Mouse (Mus musculus): ENCODE measurements around the gene Gm11992. TPM values are rescaled to one million over a fixed set of nuclear protein-coding genes. Genes with fewer than 3 reads are reported as not detected.
A peak's percentile ranks its signal among the peaks of the same experiment; 100 is the strongest.

Gm11992 gene
- polyA plus RNA-seq (2015; fragmentation: Nextera tagmentation; extraction: Ambion mirVana) = 3.2 and 3.8 TPM in 2 replicates

DNA sequence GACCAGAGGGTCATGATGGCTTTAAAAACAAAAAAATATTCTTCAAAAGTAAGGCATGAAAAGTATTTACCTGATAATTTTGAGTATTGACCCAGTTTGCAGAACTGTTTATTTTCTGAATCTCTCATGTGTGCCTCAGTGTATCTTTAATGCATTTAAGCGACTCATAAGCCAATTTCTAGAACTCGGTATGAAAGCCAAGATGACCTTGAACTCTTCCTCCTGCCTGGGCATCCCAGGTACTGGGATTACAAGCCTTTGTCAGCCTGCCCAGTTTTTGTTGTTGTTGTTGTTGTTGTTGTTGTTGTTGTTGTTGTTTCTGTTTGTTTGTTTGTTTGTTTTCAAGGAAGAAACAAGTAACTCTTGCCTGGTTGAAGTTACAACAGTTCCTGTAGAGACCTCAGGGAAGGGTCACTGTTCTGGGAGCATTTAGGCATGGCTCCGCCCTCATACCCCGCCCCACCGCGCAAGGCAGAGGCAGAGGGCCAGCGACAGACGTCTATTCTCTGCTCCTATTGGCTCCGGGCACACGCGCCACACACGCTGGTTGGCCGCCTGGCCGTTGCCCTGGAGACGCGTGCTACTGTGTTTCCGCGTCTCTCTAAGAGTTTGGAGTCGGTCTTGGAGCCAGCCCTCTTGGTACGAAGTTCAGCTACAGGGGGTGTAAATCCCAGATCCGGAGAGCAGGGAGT is at the start of gene Gm11992:
TSS of gene Gm11992 (plus strand) at position 584 of the 692 bp plus-strand sequence.
- no peaks in the 10 kb centered on the region for H3K36me3 ChIP-seq
- ATAC-seq (replicated peaks; ENCODE audit: low FRiP score) = peak; percentile 100
- peak within 1 kb of the TSS; percentile 96 for H3K4me2 ChIP-seq
- H3K9me3 ChIP-seq (replicated peaks) = no peaks in the 10 kb centered on the region
- no peak within 1 kb of the TSS for H3K27ac ChIP-seq
- peak within 1 kb of the TSS; percentile 39 for H3K9ac ChIP-seq
- peak within 1 kb of the TSS; percentile 56 for H3K4me3 ChIP-seq (replicated peaks)
- peaks cover 34% of the 10 kb centered on the region for H3K27me3 ChIP-seq
- WGBS = 4% methylated on average over 21 of the region's 21 CpGs
- H3K4me1 ChIP-seq = peaks cover 12% of the 10 kb centered on the region

DNA sequence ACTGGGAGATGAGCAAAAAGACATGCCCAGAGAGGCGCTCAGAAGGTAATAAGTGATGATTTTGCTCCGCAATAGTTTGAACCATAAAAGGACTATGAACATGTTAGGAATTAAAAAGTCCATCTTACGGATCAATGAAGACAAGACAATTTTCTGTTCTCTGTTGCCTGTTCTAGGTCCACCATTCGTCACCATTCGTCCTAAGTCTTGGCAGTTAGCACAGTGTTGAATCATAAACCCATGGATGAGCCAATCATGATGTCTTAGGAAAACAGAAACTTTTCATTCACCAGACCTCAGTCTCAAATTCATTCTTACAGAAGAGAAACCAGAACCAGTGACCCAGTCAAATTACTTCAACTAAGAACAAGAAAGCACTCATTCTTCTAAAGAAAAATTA is 39.6 kb upstream of the Gm11992 start:
- Histone ChIP-seq H3K36me3 (peaks cover 40% of the 10 kb centered on the region), H3K4me3 (replicated peaks) (no peak overlapping the region), H3K9ac (no peak overlapping the region), H3K4me2 (no peak overlapping the region), H3K27me3 (peaks cover 3% of the 10 kb centered on the region; the same call in 1 of the 2 replicates), H3K4me1 (peaks cover 16% of the 10 kb centered on the region), H3K27ac (no peak overlapping the region), H3K9me3 (replicated peaks) (no peaks in the 10 kb centered on the region)
- no peak for ATAC-seq (replicated peaks; ENCODE audit: low FRiP score)
- 95% methylated on average over 5 of the region's 5 CpGs for WGBS

DNA sequence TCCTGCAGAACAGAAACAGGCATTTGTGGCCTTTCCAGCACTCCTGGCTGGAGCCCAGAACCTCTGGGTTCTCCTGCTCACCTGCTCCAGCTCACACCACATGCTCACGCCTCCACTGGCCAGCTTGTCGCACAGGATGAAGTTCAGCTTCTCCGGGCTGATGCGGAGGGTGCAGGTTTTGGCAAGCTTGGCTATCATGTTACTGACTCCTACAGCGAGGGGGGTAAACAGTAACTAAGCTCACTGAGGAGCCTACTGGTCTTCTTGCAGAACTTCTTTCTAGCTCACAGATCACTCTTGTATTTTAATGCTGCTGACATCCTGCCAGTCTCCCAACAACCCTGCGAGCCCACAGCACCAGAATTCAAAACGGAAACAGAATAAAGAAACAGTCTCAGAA is 38.0 kb upstream of the Gm11992 start:
- Histone ChIP-seq H3K9me3 (replicated peaks) (no peaks in the 10 kb centered on the region), H3K36me3 (peaks cover 23% of the 10 kb centered on the region), H3K4me2 (peak overlapping the region; percentile 80), H3K27me3 (peaks cover 10% of the 10 kb centered on the region; the same call in 1 of the 2 replicates), H3K4me3 (replicated peaks) (peak overlapping the region; percentile 86), H3K9ac (peak overlapping the region; percentile 82), H3K4me1 (peaks cover 16% of the 10 kb centered on the region), H3K27ac (peak overlapping the region; percentile 97)
- peak; percentile 90 for ATAC-seq (replicated peaks; ENCODE audit: low FRiP score)
- under 1% methylated on average over 7 of the region's 7 CpGs for WGBS

DNA sequence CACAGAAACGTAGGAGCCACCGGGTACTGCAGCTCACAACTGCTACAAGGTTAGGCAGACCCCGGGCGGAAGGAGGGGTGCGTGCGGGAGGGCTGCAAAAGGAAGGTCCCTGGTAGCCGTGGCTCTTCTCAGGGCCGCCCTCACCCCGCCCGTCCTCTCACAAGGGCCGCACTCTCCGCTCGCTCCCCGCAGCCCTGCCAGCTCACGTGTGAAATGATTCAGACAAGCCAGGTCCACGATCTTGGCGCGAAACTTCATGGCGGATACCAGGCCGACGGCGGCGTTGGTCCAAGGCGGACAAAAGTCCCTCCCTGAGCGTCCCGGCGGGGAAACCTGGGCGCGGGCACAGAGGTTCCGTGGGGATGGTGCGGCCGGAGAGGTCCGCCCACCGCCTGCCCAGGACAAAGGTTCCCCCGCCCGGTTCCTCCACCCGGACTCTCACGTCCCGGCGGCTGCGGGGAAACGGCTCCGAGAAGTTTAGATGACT is 37.5 kb upstream of the Gm11992 start, which contains the start of gene Hus1:
TSS of gene Hus1 (minus strand) at position 339 of the 487 bp plus-strand sequence.
- Histone ChIP-seq H3K4me2 (peak within 1 kb of the TSS; percentile 80), H3K4me1 (peaks cover 16% of the 10 kb centered on the region), H3K27ac (peak within 1 kb of the TSS; percentile 97), H3K9ac (peak within 1 kb of the TSS; percentile 82), H3K4me3 (replicated peaks) (peak within 1 kb of the TSS; percentile 86), H3K27me3 (peaks cover 13% of the 10 kb centered on the region; the same call in 1 of the 2 replicates), H3K9me3 (replicated peaks) (no peaks in the 10 kb centered on the region), H3K36me3 (peaks cover 18% of the 10 kb centered on the region)
- ATAC-seq (replicated peaks; ENCODE audit: low FRiP score) = peak; percentile 97
- under 1% methylated on average over 43 of the region's 43 CpGs for WGBS

DNA sequence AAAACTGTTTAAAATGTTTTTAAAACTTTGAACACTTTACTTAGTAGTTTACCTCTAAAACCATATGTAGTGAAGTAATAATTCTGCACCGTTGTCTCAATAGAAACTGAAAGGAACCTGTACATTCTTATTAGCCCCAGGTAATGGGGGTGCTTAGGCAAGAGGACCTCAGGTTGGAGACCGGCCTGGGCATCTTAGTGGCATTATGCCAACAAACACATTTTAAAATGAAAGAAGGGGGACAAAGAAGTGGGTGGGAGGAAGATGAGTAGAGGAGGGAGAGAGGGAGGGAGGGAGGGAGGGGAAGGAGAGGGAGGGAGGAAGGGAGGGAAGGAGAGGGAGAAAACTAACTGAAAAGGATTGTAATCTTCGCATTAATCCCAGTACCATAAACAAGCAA is 37.0 kb upstream of the Gm11992 start:
- H3K4me3 ChIP-seq (replicated peaks) = peak overlapping the region; percentile 86
- WGBS = under 1% methylated on average over 3 of the region's 3 CpGs

DNA sequence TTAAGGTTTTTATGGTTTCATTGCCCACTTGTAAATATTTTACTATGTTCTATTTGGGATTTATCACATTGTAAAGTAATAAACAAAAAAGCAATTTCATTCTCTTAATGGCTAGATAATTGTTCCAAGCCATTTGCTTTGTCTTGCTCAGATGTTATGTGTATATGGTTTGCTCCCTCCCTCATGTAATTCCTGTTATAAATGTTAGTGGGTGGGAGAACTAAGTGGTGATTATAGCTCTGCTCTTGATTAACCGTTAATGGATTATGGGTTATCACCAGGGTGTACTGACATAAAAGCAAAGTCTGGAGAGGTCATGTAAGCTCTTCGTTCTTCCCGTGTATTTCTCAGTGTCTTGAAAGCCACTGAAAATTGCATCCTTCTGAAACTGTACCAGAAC is 33.7 kb upstream of the Gm11992 start:
- Histone ChIP-seq H3K4me3 (replicated peaks) (no peak overlapping the region), H3K36me3 (no peaks in the 10 kb centered on the region), H3K27ac (no peak overlapping the region), H3K9ac (no peak overlapping the region), H3K4me2 (no peak overlapping the region), H3K27me3 (peaks cover 13% of the 10 kb centered on the region; the same call in 1 of the 2 replicates), H3K9me3 (replicated peaks) (no peaks in the 10 kb centered on the region), H3K4me1 (peaks cover 7% of the 10 kb centered on the region)
- WGBS = 53% methylated on average over 3 of the region's 3 CpGs
- ATAC-seq (replicated peaks; ENCODE audit: low FRiP score) = no peak

More for the DNA sequence above, 37.0 kb upstream of the Gm11992 start:
- H3K4me2 ChIP-seq = peak overlapping the region; percentile 80
- peak overlapping the region; percentile 82 for H3K9ac ChIP-seq
- peaks cover 15% of the 10 kb centered on the region for H3K36me3 ChIP-seq
- peaks cover 13% of the 10 kb centered on the region; the same call in 1 of the 2 replicates for H3K27me3 ChIP-seq
- peak; percentile 34; the same call in 1 of the 2 replicates for ATAC-seq (replicated peaks; ENCODE audit: low FRiP score)
- peaks cover 16% of the 10 kb centered on the region for H3K4me1 ChIP-seq
- H3K27ac ChIP-seq = peak overlapping the region; percentile 97
- H3K9me3 ChIP-seq (replicated peaks) = no peaks in the 10 kb centered on the region

DNA sequence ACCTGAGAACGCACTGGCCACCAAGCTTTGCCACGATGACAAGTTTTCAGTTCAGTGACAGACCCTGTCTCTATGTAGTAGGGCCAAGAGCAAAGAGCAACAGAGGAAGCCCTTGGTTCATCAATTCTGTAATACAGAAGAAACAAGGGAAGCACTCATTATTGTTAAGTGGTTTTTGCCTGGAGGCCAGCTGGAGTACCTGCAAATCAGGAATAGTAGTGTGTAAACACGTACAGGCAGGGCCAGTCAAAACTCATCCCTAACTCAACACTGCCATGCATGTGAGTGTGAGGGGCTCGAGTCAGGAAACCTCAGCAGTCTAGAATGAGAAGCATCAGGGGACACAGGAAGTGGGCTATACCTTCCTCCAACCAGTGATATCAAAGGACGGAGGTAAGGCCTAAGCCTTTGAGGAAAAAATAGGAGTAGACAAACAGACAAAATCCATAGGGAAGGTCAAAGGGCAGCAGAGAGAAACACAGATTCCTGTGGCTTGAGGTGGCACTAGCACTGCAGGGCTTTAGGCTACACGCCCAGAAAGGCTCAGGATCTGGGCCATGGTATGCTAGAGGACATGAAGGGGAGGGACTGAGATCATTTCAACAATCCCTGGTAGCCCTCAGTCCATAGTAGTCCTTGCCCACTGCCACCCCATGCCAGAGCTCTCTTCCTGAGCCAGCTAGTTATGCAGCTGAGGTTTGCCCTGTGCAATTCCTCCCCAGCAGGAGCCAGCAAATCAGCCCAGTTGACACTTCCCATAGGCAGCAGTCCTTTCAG is 29.7 kb upstream of the Gm11992 start:
- H3K4me1 ChIP-seq = no peaks in the 10 kb centered on the region
- 79% methylated on average over 6 of the region's 6 CpGs for WGBS
- H3K27ac ChIP-seq = no peak overlapping the region
- no peak overlapping the region for H3K9ac ChIP-seq
- no peaks in the 10 kb centered on the region for H3K9me3 ChIP-seq (replicated peaks)
- no peak for ATAC-seq (replicated peaks; ENCODE audit: low FRiP score)
- H3K27me3 ChIP-seq = peaks cover 11% of the 10 kb centered on the region; the same call in 1 of the 2 replicates
- no peaks in the 10 kb centered on the region for H3K36me3 ChIP-seq
- H3K4me2 ChIP-seq = no peak overlapping the region
- no peak overlapping the region for H3K4me3 ChIP-seq (replicated peaks)

DNA sequence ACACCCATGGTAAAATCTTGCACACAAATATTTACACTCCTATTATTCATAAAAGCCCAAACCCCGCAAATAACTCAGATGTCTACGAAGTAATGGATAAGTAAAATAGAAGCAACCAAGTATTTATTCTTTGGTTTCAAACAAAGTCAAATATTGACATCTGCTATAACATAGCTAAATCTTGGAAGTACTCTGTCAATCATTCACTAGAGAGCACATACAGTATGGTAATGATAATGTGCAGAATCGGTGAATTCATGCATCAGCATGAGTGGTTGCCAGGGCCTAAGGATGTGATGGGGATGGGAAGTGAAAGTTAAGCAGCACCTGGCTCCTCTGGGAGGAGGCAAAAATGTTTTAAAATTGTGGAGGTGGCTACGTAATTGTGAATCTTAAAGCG is 28.2 kb upstream of the Gm11992 start:
- H3K9ac ChIP-seq = no peak overlapping the region
- H3K36me3 ChIP-seq = no peaks in the 10 kb centered on the region
- H3K4me3 ChIP-seq (replicated peaks) = no peak overlapping the region
- 86% methylated on average over 5 of the region's 5 CpGs for WGBS
- no peaks in the 10 kb centered on the region for H3K4me1 ChIP-seq
- no peak overlapping the region for H3K4me2 ChIP-seq
- H3K27me3 ChIP-seq = peaks cover 7% of the 10 kb centered on the region; the same call in 1 of the 2 replicates
- no peaks in the 10 kb centered on the region for H3K9me3 ChIP-seq (replicated peaks)
- no peak for ATAC-seq (replicated peaks; ENCODE audit: low FRiP score)
- H3K27ac ChIP-seq = no peak overlapping the region

DNA sequence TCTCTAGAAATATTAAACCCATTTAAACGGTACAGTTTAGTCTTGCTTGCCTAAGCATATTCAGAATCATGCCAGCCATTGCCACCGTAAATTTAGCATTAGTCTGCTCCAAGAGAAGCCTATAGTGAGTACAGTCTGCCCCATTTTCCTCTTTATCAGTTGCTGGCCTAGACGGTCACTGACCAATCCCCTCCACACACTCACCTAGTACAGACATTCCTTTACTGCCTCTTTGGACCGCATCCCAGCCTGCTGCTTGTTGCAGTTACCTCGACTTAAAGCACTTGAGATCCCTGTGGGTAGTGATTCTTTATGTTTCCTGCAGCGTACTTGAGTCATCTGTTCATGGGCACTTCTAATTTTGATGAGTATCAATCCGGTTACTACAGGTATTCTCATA is 23.6 kb upstream of the Gm11992 start:
- Histone ChIP-seq H3K9ac (no peak overlapping the region), H3K4me1 (no peaks in the 10 kb centered on the region), H3K27ac (no peak overlapping the region), H3K36me3 (no peaks in the 10 kb centered on the region), H3K9me3 (replicated peaks) (no peaks in the 10 kb centered on the region), H3K4me2 (no peak overlapping the region), H3K4me3 (replicated peaks) (no peak overlapping the region), H3K27me3 (0 out of 2 replicates have a peak, but pooled peaks cover 3% of the 10 kb centered on the region)
- WGBS = 79% methylated on average over 7 of the region's 7 CpGs
- ATAC-seq (replicated peaks; ENCODE audit: low FRiP score) = no peak

DNA sequence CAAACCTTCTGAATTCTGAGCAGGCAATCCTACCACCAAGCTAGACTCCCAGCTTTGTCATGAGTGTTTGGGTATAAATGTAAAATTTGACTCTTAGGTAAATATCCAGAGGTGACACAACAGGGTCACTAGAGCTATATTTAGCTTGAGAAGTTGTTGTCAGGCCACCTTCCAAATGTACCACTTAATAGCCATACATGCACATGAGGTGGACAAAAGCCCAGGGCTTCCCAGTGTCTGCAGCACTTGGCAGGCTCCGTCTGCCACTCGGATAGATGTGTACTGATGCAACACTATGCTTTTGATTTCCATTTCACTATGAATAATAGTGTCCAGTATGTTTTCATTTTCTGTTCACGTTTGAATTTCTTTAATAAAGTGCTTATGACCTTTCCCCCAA is 23.2 kb upstream of the Gm11992 start:
- Histone ChIP-seq H3K9ac (no peak overlapping the region), H3K36me3 (no peaks in the 10 kb centered on the region), H3K27me3 (0 out of 2 replicates have a peak, but pooled peaks cover 3% of the 10 kb centered on the region), H3K4me3 (replicated peaks) (no peak overlapping the region), H3K4me1 (no peaks in the 10 kb centered on the region), H3K9me3 (replicated peaks) (no peaks in the 10 kb centered on the region), H3K4me2 (no peak overlapping the region), H3K27ac (no peak overlapping the region)
- WGBS = 78% methylated on average over 3 of the region's 3 CpGs
- no peak for ATAC-seq (replicated peaks; ENCODE audit: low FRiP score)

DNA sequence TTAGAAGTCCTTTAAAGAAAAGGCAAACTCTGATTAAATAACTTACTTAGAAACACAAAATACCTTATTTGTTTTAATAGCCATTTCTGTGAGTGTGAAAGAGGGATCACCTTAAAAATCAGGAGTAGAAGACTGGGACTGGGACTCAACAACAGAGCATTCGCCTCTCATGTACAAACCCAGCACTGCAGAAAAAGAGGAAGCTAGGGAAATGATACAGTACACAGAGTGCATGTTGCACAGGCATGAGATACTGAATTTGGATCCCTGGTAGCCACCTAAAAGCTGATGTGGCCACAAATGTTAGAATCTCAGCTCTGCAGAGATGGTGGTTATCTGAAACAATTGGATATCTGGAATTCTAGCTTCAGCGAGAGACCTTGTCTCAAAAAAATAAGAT is 16.9 kb upstream of the Gm11992 start:
- H3K27me3 ChIP-seq = no peaks in the 10 kb centered on the region
- WGBS = 84% methylated on average over 2 of the region's 2 CpGs
- ATAC-seq (replicated peaks; ENCODE audit: low FRiP score) = no peak
- no peak overlapping the region for H3K9ac ChIP-seq
- no peaks in the 10 kb centered on the region for H3K4me1 ChIP-seq
- H3K36me3 ChIP-seq = no peaks in the 10 kb centered on the region
- no peak overlapping the region for H3K27ac ChIP-seq
- H3K4me2 ChIP-seq = no peak overlapping the region
- H3K4me3 ChIP-seq (replicated peaks) = no peak overlapping the region
- no peaks in the 10 kb centered on the region for H3K9me3 ChIP-seq (replicated peaks)

DNA sequence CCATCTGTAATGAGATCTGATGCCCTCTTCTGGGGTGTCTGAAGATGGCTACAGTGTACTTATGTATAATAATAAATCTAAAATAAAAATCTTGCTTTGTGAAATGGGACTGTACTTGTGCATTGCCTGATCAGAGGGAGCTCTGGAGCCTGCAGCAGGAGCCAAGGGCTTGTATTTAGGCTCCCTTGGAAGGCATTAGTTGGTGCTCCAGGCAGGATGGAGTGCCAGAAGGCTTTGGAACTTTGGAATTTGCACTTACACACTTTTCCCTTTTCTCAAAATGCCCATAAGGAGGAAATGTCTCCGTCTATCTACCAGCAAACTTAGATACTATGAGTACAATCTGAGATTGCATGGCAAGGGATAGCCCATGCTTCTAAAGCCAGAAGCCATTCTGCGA is 1.8 kb upstream of the Gm11992 start:
- 81% methylated on average over 2 of the region's 2 CpGs for WGBS

More for the DNA sequence above, 1.8 kb upstream of the Gm11992 start:
- no peak overlapping the region for H3K4me2 ChIP-seq
- H3K9ac ChIP-seq = no peak overlapping the region
- H3K27me3 ChIP-seq = peaks cover 29% of the 10 kb centered on the region
- H3K9me3 ChIP-seq (replicated peaks) = no peaks in the 10 kb centered on the region
- ATAC-seq (replicated peaks; ENCODE audit: low FRiP score) = no peak
- H3K4me3 ChIP-seq (replicated peaks) = no peak overlapping the region
- H3K36me3 ChIP-seq = no peaks in the 10 kb centered on the region
- H3K27ac ChIP-seq = no peak overlapping the region
- peaks cover 12% of the 10 kb centered on the region for H3K4me1 ChIP-seq

Data from kidney, embryonic 15.5 days (tissue).